Mouse (Mus musculus) midbrain, embryonic 12.5 days (tissue): ENCODE results near the gene Ppp1r15b. TPM values are rescaled to one million over a fixed set of nuclear protein-coding genes. Genes with fewer than 3 reads are reported as not detected.

Experiments used
- ATAC-seq: fragments of 200-750 bp; cut with Nextera tagmentation; 2 replicates; pipeline ENCODE4 v1.8.0; 2017; ENCODE audit warnings: low read depth, moderate TSS enrichment, moderate library complexity; ENCODE audit not compliant: low FRiP score
- H3K27ac ChIP-seq: fragments of 300-500 bp; sonication (generic); replicated peaks from 2 replicates; pipeline ENCODE4 v1.5.1; 2016; ENCODE audit warnings: mild to moderate bottlenecking
- H3K27me3 ChIP-seq: fragments of 300-500 bp; sonication (generic); 2 replicates; pipeline ENCODE4 v1.6.1; 2016; ENCODE audit warnings: mild to moderate bottlenecking
- H3K36me3 ChIP-seq: fragments of 300-500 bp; sonication (generic); 2 replicates; pipeline ENCODE4 v1.6.1; 2016
- H3K4me1 ChIP-seq: fragments of 300-500 bp; sonication (generic); 2 replicates; pipeline ENCODE4 v1.6.1; 2016
- H3K4me2 ChIP-seq: fragments of 300-500 bp; sonication (generic); replicated peaks from 2 replicates; pipeline ENCODE4 v1.6.1; 2016; ENCODE audit warnings: mild to moderate bottlenecking, moderate library complexity
- H3K4me3 ChIP-seq: fragments of 300-500 bp; sonication (generic); 2 replicates; pipeline ENCODE4 v1.5.1; 2016; ENCODE audit warnings: mild to moderate bottlenecking
- H3K9ac ChIP-seq: fragments of 300-500 bp; sonication (generic); replicated peaks from 2 replicates; pipeline ENCODE4 v1.6.1; 2016; ENCODE audit warnings: mild to moderate bottlenecking, moderate library complexity
- H3K9me3 ChIP-seq: fragments of 300-500 bp; sonication (generic); 2 replicates; pipeline ENCODE4 v1.6.1; 2016; ENCODE audit warnings: mild to moderate bottlenecking
- WGBS: fragments of 180-500 bp; shearing (Covaris S2); methylation state at CpG from one replicate; pipeline ENCODE4 v1.1.7; 2016; 5-methylcytosine and 5-hydroxymethylcytosine counted together
- polyA plus RNA-seq: library from polyadenylated mRNA; unstranded; fragments of >200 nt; fragmentation: Nextera tagmentation; extraction: Ambion mirVana; gene quantifications from 2 replicates; pipeline ENCODE4 v1.2.1, GENCODE M21; 2016

The Ppp1r15b gene
- polyA plus RNA-seq, 1 experiment from 2014 or later, result 52.7 TPM

- WGBS, result 89% methylated on average over 9 of the region's 9 CpGs
- ATAC-seq, result no peak
- Histone ChIP-seq H3K36me3 (no peaks in the 10 kb centered on the region), H3K4me1 (peaks cover 15% of the 10 kb centered on the region), H3K27ac (no peak overlapping the region), H3K27me3 (no peaks in the 10 kb centered on the region), H3K9ac (no peak overlapping the region), H3K4me3 (no peak overlapping the region), H3K9me3 (no peaks in the 10 kb centered on the region), H3K4me2 (no peak overlapping the region)
Measured at GRCm38 (mm10) chr1:133125640-133126364, 5.1 kb upstream of the Ppp1r15b start.

- H3K27me3 ChIP-seq, result no peaks in the 10 kb centered on the region
- 50% methylated on average over 4 of the region's 4 CpGs for WGBS
- no peak overlapping the region for H3K9ac ChIP-seq
- no peak overlapping the region for H3K27ac ChIP-seq
- H3K4me3 ChIP-seq, result no peak overlapping the region
- peaks cover 15% of the 10 kb centered on the region for H3K4me1 ChIP-seq
- no peak overlapping the region for H3K4me2 ChIP-seq
- no peaks in the 10 kb centered on the region for H3K9me3 ChIP-seq
- ATAC-seq, result no peak
- no peaks in the 10 kb centered on the region for H3K36me3 ChIP-seq
Measured at GRCm38 (mm10) chr1:133126365-133126740, 4.6 kb upstream of the Ppp1r15b start.

GRCm38 (mm10) chr1:133127328-133127727 lies 3.6 kb upstream of the Ppp1r15b start:
- Histone ChIP-seq H3K27me3 (no peaks in the 10 kb centered on the region), H3K9me3 (no peaks in the 10 kb centered on the region), H3K4me3 (no peak overlapping the region), H3K4me1 (peaks cover 16% of the 10 kb centered on the region), H3K4me2 (no peak overlapping the region), H3K36me3 (no peaks in the 10 kb centered on the region), H3K27ac (no peak overlapping the region), H3K9ac (no peak overlapping the region)
- 48% methylated on average over 9 of the region's 9 CpGs for WGBS
- ATAC-seq, result no peak

- peak overlapping the region; percentile 13 for H3K4me2 ChIP-seq
- no peaks in the 10 kb centered on the region for H3K9me3 ChIP-seq
- no peak overlapping the region for H3K4me3 ChIP-seq
- H3K4me1 ChIP-seq, result peaks cover 40% of the 10 kb centered on the region
- H3K9ac ChIP-seq, result no peak overlapping the region
- 14% methylated on average over 16 of the region's 16 CpGs for WGBS
- no peaks in the 10 kb centered on the region for H3K27me3 ChIP-seq
- peak overlapping the region; percentile 97 for H3K27ac ChIP-seq
- no peak for ATAC-seq
- H3K36me3 ChIP-seq, result peaks cover 6% of the 10 kb centered on the region; the same call in 1 of the 2 replicates
Measured at GRCm38 (mm10) chr1:133129471-133130221, 1.3 kb upstream of the Ppp1r15b start.

- H3K4me2 ChIP-seq, result peak overlapping the region; percentile 100
- H3K9me3 ChIP-seq, result no peaks in the 10 kb centered on the region
- no peaks in the 10 kb centered on the region for H3K27me3 ChIP-seq
- peak overlapping the region; percentile 97 for H3K27ac ChIP-seq
- H3K4me3 ChIP-seq, result peak overlapping the region; percentile 87
- ATAC-seq, result no peak
- peaks cover 54% of the 10 kb centered on the region for H3K4me1 ChIP-seq
- peaks cover 9% of the 10 kb centered on the region; the same call in 1 of the 2 replicates for H3K36me3 ChIP-seq
- under 1% methylated on average over 35 of the region's 35 CpGs for WGBS
- H3K9ac ChIP-seq, result peak overlapping the region; percentile 98
Measured at GRCm38 (mm10) chr1:133131561-133131905, 590 bp downstream of the Ppp1r15b start.

GRCm38 (mm10) chr1:133131936-133132335 lies 993 bp downstream of the Ppp1r15b start:
- H3K4me1 ChIP-seq, result peaks cover 54% of the 10 kb centered on the region

GRCm38 (mm10) chr1:133132388-133133326 lies 1.7 kb downstream of the Ppp1r15b start:
- Histone ChIP-seq H3K36me3 (peaks cover 20% of the 10 kb centered on the region), H3K4me1 (peaks cover 54% of the 10 kb centered on the region), H3K9ac (peak overlapping the region; percentile 98), H3K4me3 (peak overlapping the region; percentile 87), H3K27ac (no peak overlapping the region; the same call in 1 of the 2 replicates), H3K27me3 (no peaks in the 10 kb centered on the region), H3K4me2 (peak overlapping the region; percentile 100), H3K9me3 (no peaks in the 10 kb centered on the region)
- WGBS, result 17% methylated on average over 26 of the region's 26 CpGs
- no peak for ATAC-seq

More at GRCm38 (mm10) chr1:133131936-133132335, 993 bp downstream of the Ppp1r15b start:
- WGBS, result under 1% methylated on average over 11 of the region's 11 CpGs
- Histone ChIP-seq H3K4me3 (peak overlapping the region; percentile 87), H3K27me3 (no peaks in the 10 kb centered on the region), H3K36me3 (peaks cover 13% of the 10 kb centered on the region), H3K9me3 (no peaks in the 10 kb centered on the region), H3K9ac (peak overlapping the region; percentile 98), H3K4me2 (peak overlapping the region; percentile 100), H3K27ac (peak overlapping the region; percentile 97)
- no peak for ATAC-seq

GRCm38 (mm10) chr1:133133425-133133824 lies 2.5 kb downstream of the Ppp1r15b start:
- peak overlapping the region; percentile 98 for H3K9ac ChIP-seq
- H3K27ac ChIP-seq, result no peak overlapping the region
- no peak for ATAC-seq
- peak overlapping the region; percentile 100 for H3K4me2 ChIP-seq
- peaks cover 54% of the 10 kb centered on the region for H3K4me1 ChIP-seq
- no peaks in the 10 kb centered on the region for H3K9me3 ChIP-seq
- H3K27me3 ChIP-seq, result no peaks in the 10 kb centered on the region
- H3K4me3 ChIP-seq, result peak overlapping the region; percentile 87
- H3K36me3 ChIP-seq, result peaks cover 28% of the 10 kb centered on the region
- WGBS, result 15% methylated on average over 2 of the region's 2 CpGs

- Histone ChIP-seq H3K27ac (no peak overlapping the region), H3K9me3 (no peaks in the 10 kb centered on the region), H3K9ac (peak overlapping the region; percentile 98), H3K27me3 (no peaks in the 10 kb centered on the region), H3K36me3 (peaks cover 34% of the 10 kb centered on the region), H3K4me1 (peaks cover 54% of the 10 kb centered on the region), H3K4me3 (peak overlapping the region; percentile 87), H3K4me2 (peak overlapping the region; percentile 100)
- no peak for ATAC-seq
- WGBS, result 31% methylated on average over 4 of the region's 4 CpGs
Measured at GRCm38 (mm10) chr1:133134071-133134470, 3.1 kb downstream of the Ppp1r15b start.

GRCm38 (mm10) chr1:133134881-133135280 lies 3.9 kb downstream of the Ppp1r15b start:
- H3K4me1 ChIP-seq, result peaks cover 46% of the 10 kb centered on the region

GRCm38 (mm10) chr1:133135808-133136207 lies 4.9 kb downstream of the Ppp1r15b start:
- no peaks in the 10 kb centered on the region for H3K9me3 ChIP-seq
- peak overlapping the region; percentile 19; the same call in 1 of the 2 replicates for H3K4me3 ChIP-seq
- no peak overlapping the region for H3K9ac ChIP-seq
- no peaks in the 10 kb centered on the region for H3K27me3 ChIP-seq
- H3K4me1 ChIP-seq, result peaks cover 39% of the 10 kb centered on the region
- peaks cover 50% of the 10 kb centered on the region for H3K36me3 ChIP-seq
- no peak for ATAC-seq
- no peak overlapping the region for H3K27ac ChIP-seq
- 76% methylated on average over 5 of the region's 5 CpGs for WGBS
- peak overlapping the region; percentile 100 for H3K4me2 ChIP-seq

More at GRCm38 (mm10) chr1:133134881-133135280, 3.9 kb downstream of the Ppp1r15b start:
- Histone ChIP-seq H3K36me3 (peaks cover 40% of the 10 kb centered on the region), H3K27me3 (no peaks in the 10 kb centered on the region), H3K27ac (no peak overlapping the region), H3K9me3 (no peaks in the 10 kb centered on the region), H3K9ac (peak overlapping the region; percentile 98; the same call in 1 of the 2 replicates), H3K4me3 (peak overlapping the region; percentile 87), H3K4me2 (peak overlapping the region; percentile 100)
- 57% methylated on average over 4 of the region's 4 CpGs for WGBS
- ATAC-seq, result no peak
